Mouse (Mus musculus): ENCODE data around the gene Ms4a18. TPM values are rescaled to one million over a fixed set of nuclear protein-coding genes. Genes with fewer than 3 reads are reported as not detected.

Gene Ms4a18
- polyA plus RNA-seq, 1 experiment: 79.4 TPM

- 55% methylated on average over 5 of the region's 5 CpGs for WGBS
- Histone ChIP-seq H3K27me3 (ENCODE audit: control insufficient read depth, insufficient read depth, low read length) (no peaks in the 10 kb centered on the region), H3K4me1 (ENCODE audit: control insufficient read depth, insufficient read depth, insufficient read length, low read length) (peaks cover 12% of the 10 kb centered on the region), H3K27ac (ENCODE audit: insufficient read depth, low read depth, low read length) (no peak overlapping the region), H3K36me3 (ENCODE audit: control insufficient read depth, insufficient read depth, low read length) (peaks cover 27% of the 10 kb centered on the region), H3K4me3 (ENCODE audit: low read depth, low read length) (0 out of 2 replicates have a peak overlapping the region, but pooled peaks have one; percentile 3)
- TF ChIP-seq CTCF (IDR thresholded peaks at IDR 0.05; ENCODE audit: extremely low read depth, insufficient read length, insufficient replicate concordance, low read depth, low read length) (no peak), POLR2A (IDR thresholded peaks at IDR 0.05; ENCODE audit: low read depth, low read length) (no peak)
These were observed 70.6 kb downstream of the Ms4a18 start for GRCm38 (mm10) chr19:10947219-10947618.

Other genes starting within 250 kb of the Ms4a18 start
- 3.0 and 5.4 TPM in 2 replicates for gene Cd6, start 188.0 kb downstream of the Ms4a18 start, polyA plus RNA-seq (2012; rRNA removed)
- gene Slc15a3, start 178.3 kb downstream of the Ms4a18 start, polyA plus RNA-seq (2012; rRNA removed): 9.1 and 14.4 TPM in 2 replicates
- 4.9 and 5.0 TPM in 2 replicates for gene Tmem132a, start 148.1 kb downstream of the Ms4a18 start, polyA plus RNA-seq (2012; rRNA removed)
- 23.6 and 26.8 TPM in 2 replicates for gene Tmem109, start 136.0 kb downstream of the Ms4a18 start, polyA plus RNA-seq (2012; rRNA removed)
- gene Prpf19, start 122.8 kb downstream of the Ms4a18 start, polyA plus RNA-seq (2012; rRNA removed): 63.6 and 114 TPM in 2 replicates
- gene Zp1, start 97.4 kb downstream of the Ms4a18 start, polyA plus RNA-seq (2012; rRNA removed): 0.05 and 0.14 TPM in 2 replicates
- gene Ptgdr2, start 80.9 kb downstream of the Ms4a18 start, polyA plus RNA-seq (2012; rRNA removed): 0.86 and 1.1 TPM in 2 replicates
- 2.5 and 3.2 TPM in 2 replicates for gene Ccdc86, start 68.8 kb downstream of the Ms4a18 start, polyA plus RNA-seq (2012; rRNA removed)
- 103 and 341 TPM in 2 replicates for gene Ms4a10, start 43.4 kb downstream of the Ms4a18 start, polyA plus RNA-seq (2012; rRNA removed)
- gene Ms4a15, start 24.8 kb downstream of the Ms4a18 start, polyA plus RNA-seq (2012; rRNA removed): 0.20 and 1.9 TPM in 2 replicates
- gene Ms4a8a, start 63.1 kb upstream of the Ms4a18 start, polyA plus RNA-seq (2012; rRNA removed): 173 and 417 TPM in 2 replicates
- gene 1700017D01Rik, start 112.8 kb upstream of the Ms4a18 start, polyA plus RNA-seq (2012; rRNA removed): not detected in 2 replicates
- not detected in 2 replicates for gene 1700025F22Rik, start 147.3 kb upstream of the Ms4a18 start, polyA plus RNA-seq (2012; rRNA removed)
- not detected in 2 replicates for gene Ms4a13, start 178.7 kb upstream of the Ms4a18 start, polyA plus RNA-seq (2012; rRNA removed)
- gene Ms4a12, start 214.4 kb upstream of the Ms4a18 start, polyA plus RNA-seq (2012; rRNA removed): 4.1 and 5.8 TPM in 2 replicates
- 0.14 and 0.52 TPM in 2 replicates for gene Ms4a1, start 248.2 kb upstream of the Ms4a18 start, polyA plus RNA-seq (2012; rRNA removed)

Measured in small intestine, adult 2 months (tissue).